Mouse (Mus musculus) Patski (cell line): ENCODE data around the gene Usp30. TPM values are rescaled to one million over a fixed set of nuclear protein-coding genes. Genes with fewer than 3 reads are reported as not detected.

Source experiments
- ATAC-seq: fragments of 100-300 bp; one replicate; pipeline ENCODE4 v1.8.0; 2021
- CTCF ChIA-PET: fragments of 350-600 bp; sonication (Branson Sonifier 250); formaldehyde crosslinking; loops from one replicate; lab custom pipeline; 2022; ENCODE audit warnings: inconsistent platforms; lab: Charles Lee
- POLR2A ChIA-PET: fragments of 350-600 bp; sonication (Branson Sonifier 250); formaldehyde crosslinking; loops from one replicate; lab custom pipeline; 2022; ENCODE audit warnings: antibody characterized with exemption, inconsistent platforms; lab: Charles Lee
- DNase-seq: peaks from one replicate; pipeline ENCODE4 v3.0.0-alpha.2; 2011; ENCODE audit warnings: low read depth, low spot score
- H3K27me3 ChIP-seq: fragments of 371-371 bp; one replicate; pipeline ENCODE4 v1.5.1; 2021
- CTCF ChIP-seq: fragments of 100-300 bp; IDR thresholded peaks from one replicate; pipeline ENCODE4 v1.5.1; 2021
- in situ Hi-C: fragments of 300-500 bp; cut with MboI; formaldehyde crosslinking; loops from 3 replicates; pipeline ENCODE4 v1.11.1; 2018; ENCODE audit warnings: low pct_unique_long_range_greater_than_20kb, mixed read lengths
- polyA plus RNA-seq: library from polyadenylated mRNA; unstranded; gene quantifications from one replicate; pipeline ENCODE4 v1.2.3, GENCODE M21; 2021

Gene Usp30
- polyA plus RNA-seq, 1 experiment from 2014 or later = 36.2 TPM

- ATAC-seq (no peak), DNase-seq (no peak)
- ChIA-PET CTCF (no interaction called here), POLR2A (interaction anchor here (0.5 kb wide), 1 partner anchor 28 kb away, joined by 8 read pairs; no protein-coding TSS in a partner anchor)
- TF ChIP-seq CTCF = no peak
- in situ Hi-C loops = no loop called here
- peaks cover 4% of the 10 kb centered on the region for H3K27me3 ChIP-seq
Measured at GRCm38 (mm10) chr5:114061675-114062074, 3.6 kb upstream of the Usp30 start.

GRCm38 (mm10) chr5:114063958-114064357, 1.3 kb upstream of the Usp30 start:
- in situ Hi-C loops = no loop called here

GRCm38 (mm10) chr5:114066601-114067000, 1.3 kb downstream of the Usp30 start:
- TF ChIP-seq CTCF = no peak
- ATAC-seq (no peak), DNase-seq (no peak)
- in situ Hi-C loops = no loop called here
- ChIA-PET POLR2A (no interaction called here), CTCF (interaction anchor here (1.5 kb wide), 1 partner anchor 10 kb away, joined by 3 read pairs; no protein-coding TSS in a partner anchor)
- H3K27me3 ChIP-seq = no peaks in the 10 kb centered on the region

More at GRCm38 (mm10) chr5:114063958-114064357, 1.3 kb upstream of the Usp30 start:
- ChIA-PET POLR2A (no interaction called here), CTCF (interaction anchor here (1.3 kb wide), 1 partner anchor 12 kb away, joined by 3 read pairs; no protein-coding TSS in a partner anchor)
- ATAC-seq = no peak
- no peak for DNase-seq
- no peak for TF ChIP-seq CTCF
- H3K27me3 ChIP-seq = peaks cover 4% of the 10 kb centered on the region

GRCm38 (mm10) chr5:114067543-114067942, 2.3 kb downstream of the Usp30 start:
- in situ Hi-C loops = no loop called here
- no peaks in the 10 kb centered on the region for H3K27me3 ChIP-seq
- CTCF ChIA-PET = interaction anchor here (1.5 kb wide), 1 partner anchor 9 kb away, joined by 3 read pairs; no protein-coding TSS in a partner anchor
- POLR2A ChIA-PET = no interaction called here
- no peak for DNase-seq
- no peak for ATAC-seq
- no peak for TF ChIP-seq CTCF

GRCm38 (mm10) chr5:114067982-114068381, 2.7 kb downstream of the Usp30 start:
- no peaks in the 10 kb centered on the region for H3K27me3 ChIP-seq
- ChIA-PET POLR2A (no interaction called here), CTCF (no interaction called here)
- ATAC-seq (no peak), DNase-seq (no peak)
- TF ChIP-seq CTCF = no peak
- in situ Hi-C loops = no loop called here

GRCm38 (mm10) chr5:114070858-114071257, 5.6 kb downstream of the Usp30 start:
- no peak for TF ChIP-seq CTCF
- DNase-seq = no peak
- no peak for ATAC-seq
- ChIA-PET CTCF (no interaction called here), POLR2A (no interaction called here)
- in situ Hi-C loops = no loop called here
- H3K27me3 ChIP-seq = peaks cover 5% of the 10 kb centered on the region

- DNase-seq = no peak
- POLR2A ChIA-PET = no interaction called here
- H3K27me3 ChIP-seq = peaks cover 5% of the 10 kb centered on the region
- CTCF ChIA-PET = no interaction called here
- in situ Hi-C loops = no loop called here
- no peak for ATAC-seq
- TF ChIP-seq CTCF = no peak
Measured at GRCm38 (mm10) chr5:114072262-114072661, 7.0 kb downstream of the Usp30 start.

GRCm38 (mm10) chr5:114077009-114077408, 11.7 kb downstream of the Usp30 start:
- in situ Hi-C loops = no loop called here
- TF ChIP-seq CTCF = no peak
- no peak for ATAC-seq
- no peak for DNase-seq
- peaks cover 10% of the 10 kb centered on the region for H3K27me3 ChIP-seq
- POLR2A ChIA-PET = no interaction called here
- CTCF ChIA-PET = interaction anchor here (1.1 kb wide), 1 partner anchor 10 kb away, joined by 3 read pairs; no protein-coding TSS in a partner anchor

- ATAC-seq (no peak), DNase-seq (no peak)
- in situ Hi-C loops = no loop called here
- H3K27me3 ChIP-seq = peaks cover 35% of the 10 kb centered on the region
- no peak for TF ChIP-seq CTCF
- CTCF ChIA-PET = no interaction called here
- POLR2A ChIA-PET = no interaction called here
Measured at GRCm38 (mm10) chr5:114085501-114085900, 20.2 kb downstream of the Usp30 start.

- DNase-seq (no peak), ATAC-seq (no peak)
- CTCF ChIA-PET = no interaction called here
- POLR2A ChIA-PET = no interaction called here
- H3K27me3 ChIP-seq = peaks cover 29% of the 10 kb centered on the region
- in situ Hi-C loops = no loop called here
- no peak for TF ChIP-seq CTCF
Measured at GRCm38 (mm10) chr5:114087875-114088480, 22.7 kb downstream of the Usp30 start.

GRCm38 (mm10) chr5:114090421-114091013, 25.3 kb downstream of the Usp30 start:
- ChIA-PET CTCF (interaction anchor here (1.0 to 1.5 kb wide), 2 partner anchors 38 to 39 kb away, joined by 3 to 4 read pairs; no protein-coding TSS in a partner anchor), POLR2A (interaction anchor here (0.7 kb wide), 1 partner anchor 29 kb away, joined by 8 read pairs; no protein-coding TSS in a partner anchor)
- in situ Hi-C loops = no loop called here
- DNase-seq (no peak), ATAC-seq (no peak)
- peaks cover 40% of the 10 kb centered on the region for H3K27me3 ChIP-seq
- TF ChIP-seq CTCF = no peak
